Mouse (Mus musculus) liver, postnatal 0 days (tissue): ENCODE measurements around the gene Pde4d. TPM values are rescaled to one million over a fixed set of nuclear protein-coding genes. Genes with fewer than 3 reads are reported as not detected.

Source experiments
- ATAC-seq: fragments of 200-750 bp; cut with Nextera tagmentation; 2 replicates; pipeline ENCODE4 v1.8.0; 2017; ENCODE audit warnings: mild to moderate bottlenecking, moderate library complexity
- DNase-seq: peaks from one replicate; pipeline ENCODE4 v3.0.0-alpha.2; 2016
- H3K27ac ChIP-seq: fragments of 300-500 bp; sonication (generic); 2 replicates; pipeline ENCODE4 v1.5.1; 2014; ENCODE audit warnings: antibody characterized with exemption, moderate library complexity, mild to moderate bottlenecking, low read depth
- H3K27me3 ChIP-seq: fragments of 300-500 bp; sonication (generic); 2 replicates; pipeline ENCODE4 v1.6.1; 2014; ENCODE audit warnings: low read length, control low read depth, mixed read lengths; ENCODE audit not compliant: insufficient read depth
- H3K36me3 ChIP-seq: fragments of 300-500 bp; sonication (generic); replicated peaks from 2 replicates; pipeline ENCODE4 v1.6.1; 2014; ENCODE audit warnings: mild to moderate bottlenecking, control low read depth, low read length, moderate library complexity, mixed read lengths; ENCODE audit not compliant: insufficient read depth
- H3K4me1 ChIP-seq: fragments of 300-500 bp; sonication (generic); 2 replicates; pipeline ENCODE4 v1.6.1; 2014; ENCODE audit warnings: antibody characterized with exemption, mild to moderate bottlenecking, control low read depth; ENCODE audit not compliant: insufficient read depth
- H3K4me2 ChIP-seq: fragments of 300-500 bp; sonication (generic); 2 replicates; pipeline ENCODE4 v1.6.1; 2014; ENCODE audit warnings: low read depth, mild to moderate bottlenecking, low read length, moderate library complexity, mixed read lengths
- H3K4me3 ChIP-seq: fragments of 300-500 bp; sonication (generic); 2 replicates; pipeline ENCODE4 v1.5.1; 2014; ENCODE audit warnings: low read depth, low read length
- H3K9ac ChIP-seq: fragments of 300-500 bp; sonication (generic); replicated peaks from 2 replicates; pipeline ENCODE4 v1.6.1; 2014; ENCODE audit warnings: mild to moderate bottlenecking, moderate library complexity
- H3K9me3 ChIP-seq: fragments of 300-500 bp; sonication (generic); 2 replicates; pipeline ENCODE4 v1.6.1; 2016; ENCODE audit warnings: mild to moderate bottlenecking, control low read depth, low read length, mixed read lengths
- CTCF ChIP-seq: sonication (generic); IDR thresholded peaks from 2 replicates; pipeline ENCODE4 v1.5.1; 2016; ENCODE audit warnings: antibody characterized with exemption, low read depth
- EP300 ChIP-seq: IDR thresholded peaks from 2 replicates; pipeline ENCODE4 v1.6.1; 2016; ENCODE audit warnings: antibody characterized with exemption, low read depth, mild to moderate bottlenecking
- WGBS: fragments of 180-500 bp; shearing (Covaris S2); extraction: QIAGEN DNeasy Blood & Tissue Kit; methylation state at CpG from one replicate; pipeline ENCODE4 v1.1.7; 2014; ENCODE audit not compliant: insufficient replicate concordance; 5-methylcytosine and 5-hydroxymethylcytosine counted together
- polyA plus RNA-seq: library from polyadenylated mRNA; unstranded; fragments of >200 nt; fragmentation: Nextera tagmentation; extraction: Ambion mirVana; gene quantifications from 2 replicates; pipeline ENCODE4 v1.2.1, GENCODE M21; 2015

Pde4d gene
- polyA plus RNA-seq, 1 experiment from 2014 or later = 6.1 TPM

DNA sequence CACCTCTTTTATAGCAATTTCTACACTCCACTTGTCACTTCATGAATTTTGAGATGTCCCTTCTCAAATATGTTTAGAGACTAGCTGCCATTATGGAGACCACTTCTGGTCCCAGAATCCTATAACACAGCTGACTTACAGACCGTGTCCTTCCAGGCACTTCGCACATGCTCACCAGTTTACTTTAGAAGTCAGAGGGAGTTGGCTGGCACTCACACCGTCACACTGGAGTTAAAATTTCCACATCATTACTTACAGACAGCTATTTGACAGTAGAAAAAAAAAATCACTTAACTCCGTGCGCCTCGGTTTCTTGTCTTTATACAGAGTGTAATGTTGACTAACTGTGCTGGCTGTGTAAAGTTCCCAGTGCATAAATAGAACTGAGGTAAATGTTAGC is 1189.5 kb downstream of the Pde4d start:
- no peak for TF ChIP-seq CTCF
- TF ChIP-seq EP300 = no peak
- peaks cover 24% of the 10 kb centered on the region for H3K4me1 ChIP-seq
- H3K36me3 ChIP-seq = no peaks in the 10 kb centered on the region
- H3K9ac ChIP-seq = no peak overlapping the region
- no peaks in the 10 kb centered on the region for H3K9me3 ChIP-seq
- H3K27me3 ChIP-seq = no peaks in the 10 kb centered on the region
- H3K4me3 ChIP-seq = no peak overlapping the region
- H3K4me2 ChIP-seq = no peak overlapping the region
- ATAC-seq (no peak), DNase-seq (no peak)
- 63% methylated on average over 6 of the region's 6 CpGs for WGBS
- peak overlapping the region; percentile 48 for H3K27ac ChIP-seq

DNA sequence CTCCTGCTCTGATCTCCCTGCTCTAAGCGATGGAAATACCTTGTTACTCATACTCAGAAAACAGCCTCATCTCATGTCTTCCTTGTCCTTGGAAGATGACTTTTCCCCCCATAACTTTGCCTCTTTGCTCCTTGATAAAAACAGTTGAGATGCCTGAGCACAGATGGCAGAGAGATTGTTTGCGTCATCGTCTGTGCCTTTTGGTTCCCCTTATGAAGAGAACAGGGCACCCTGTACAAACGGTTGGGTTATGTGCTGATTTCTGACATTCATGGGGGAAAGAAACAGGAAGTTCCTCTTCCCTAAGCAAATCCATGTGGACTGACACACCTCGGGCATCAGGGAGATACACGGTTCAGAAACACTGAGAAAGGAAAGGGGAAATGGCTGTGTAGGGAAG is 1191.8 kb downstream of the Pde4d start:
- no peak overlapping the region for H3K4me3 ChIP-seq
- no peak overlapping the region for H3K27ac ChIP-seq
- H3K4me2 ChIP-seq = no peak overlapping the region
- 40% methylated on average over 6 of the region's 6 CpGs for WGBS
- ATAC-seq = no peak
- H3K27me3 ChIP-seq = no peaks in the 10 kb centered on the region
- H3K9ac ChIP-seq = no peak overlapping the region
- TF ChIP-seq EP300 (no peak; the same call in 1 of the 2 replicates), CTCF (no peak)
- peaks cover 31% of the 10 kb centered on the region for H3K4me1 ChIP-seq
- no peaks in the 10 kb centered on the region for H3K36me3 ChIP-seq
- no peaks in the 10 kb centered on the region for H3K9me3 ChIP-seq
- no peak for DNase-seq

DNA sequence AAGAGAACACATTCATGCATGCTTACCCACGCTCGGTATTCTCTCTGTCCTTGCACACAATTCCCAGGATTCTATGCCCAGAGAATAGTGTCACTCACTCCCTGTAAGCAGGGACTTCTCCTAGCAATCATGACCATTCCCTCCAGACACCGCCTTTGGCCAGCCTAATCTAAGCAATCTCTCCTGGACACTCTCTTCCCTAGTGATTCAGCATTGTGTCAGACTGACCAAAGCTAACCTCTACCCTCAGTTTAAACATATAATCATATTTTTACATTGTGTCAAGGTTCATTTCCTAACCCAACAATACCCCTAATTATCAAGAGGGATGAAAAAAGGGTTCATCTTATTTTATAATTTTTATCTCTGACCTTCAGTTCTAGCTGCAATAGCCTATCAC is 1193.7 kb downstream of the Pde4d start:
- no peaks in the 10 kb centered on the region for H3K36me3 ChIP-seq
- H3K27ac ChIP-seq = no peak overlapping the region
- peaks cover 37% of the 10 kb centered on the region for H3K4me1 ChIP-seq
- no peak overlapping the region for H3K4me2 ChIP-seq
- DNase-seq = no peak
- no peaks in the 10 kb centered on the region for H3K9me3 ChIP-seq
- TF ChIP-seq CTCF = no peak
- TF ChIP-seq EP300 = no peak
- 75% methylated on average over 3 of the region's 3 CpGs for WGBS
- no peak for ATAC-seq
- H3K27me3 ChIP-seq = no peaks in the 10 kb centered on the region
- H3K9ac ChIP-seq = no peak overlapping the region
- H3K4me3 ChIP-seq = no peak overlapping the region

DNA sequence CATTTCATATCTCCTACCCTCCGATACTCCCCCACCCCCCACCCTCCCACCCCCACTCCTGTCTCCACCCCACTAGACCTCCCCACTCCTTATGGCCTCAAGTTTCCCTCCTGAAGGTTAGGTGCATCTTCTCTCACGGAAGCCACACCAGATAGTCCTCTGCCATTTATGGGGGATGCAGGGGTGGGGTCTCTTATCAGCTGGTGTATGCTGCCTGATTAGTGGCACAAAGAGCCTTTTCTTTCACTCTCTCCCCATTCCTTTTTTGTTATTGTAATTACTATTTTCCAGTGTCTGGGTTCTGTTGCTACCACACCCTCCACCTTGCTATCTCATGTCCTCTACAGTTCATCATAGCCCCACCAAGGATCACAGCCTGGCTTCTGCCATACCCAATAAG is 1194.3 kb downstream of the Pde4d start:
- WGBS = 33% methylated on average over 2 of the region's 2 CpGs
- DNase-seq = no peak
- ATAC-seq = peak; percentile 35
- Histone ChIP-seq H3K9me3 (no peaks in the 10 kb centered on the region), H3K4me2 (peak overlapping the region; percentile 46), H3K36me3 (no peaks in the 10 kb centered on the region), H3K27ac (peak overlapping the region; percentile 5; the same call in 1 of the 2 replicates), H3K4me3 (no peak overlapping the region), H3K4me1 (peaks cover 38% of the 10 kb centered on the region), H3K9ac (no peak overlapping the region), H3K27me3 (no peaks in the 10 kb centered on the region)
- TF ChIP-seq EP300 = no peak
- TF ChIP-seq CTCF = no peak

DNA sequence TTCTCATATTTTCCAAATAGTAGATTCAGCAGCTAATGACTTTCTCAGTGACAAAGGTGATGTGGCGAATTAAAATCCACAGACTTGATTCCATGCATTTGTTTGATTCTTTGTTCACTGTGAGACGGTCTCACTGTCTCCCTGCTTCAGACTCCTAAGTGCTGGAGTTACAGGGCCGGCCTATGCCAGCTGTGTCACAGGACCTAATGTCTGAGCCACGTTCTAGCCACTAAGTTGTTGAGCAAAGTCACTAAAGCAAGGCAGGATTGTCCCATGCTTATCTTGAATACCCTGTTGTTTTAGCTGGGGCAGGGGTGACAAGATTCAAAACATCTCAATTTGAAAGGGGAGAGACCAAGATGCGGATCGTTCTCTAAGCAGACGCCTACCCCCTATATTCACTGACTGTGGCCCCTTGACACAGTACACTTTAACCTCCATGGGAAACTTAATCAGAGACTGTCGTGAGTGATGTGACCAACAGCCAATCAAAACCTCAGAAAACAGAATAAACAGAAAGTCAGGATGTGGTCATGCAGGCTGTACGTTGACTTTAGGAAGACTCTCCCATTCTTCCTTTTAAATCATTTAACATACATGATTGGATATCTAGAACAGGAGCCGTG is 1195.6 kb downstream of the Pde4d start:
- peak overlapping the region; percentile 86 for H3K27ac ChIP-seq
- 35% methylated on average over 10 of the region's 10 CpGs for WGBS
- peaks cover 38% of the 10 kb centered on the region for H3K4me1 ChIP-seq
- TF ChIP-seq EP300 (no peak), CTCF (no peak)
- H3K9ac ChIP-seq = peak overlapping the region; percentile 31; the same call in 1 of the 2 replicates
- H3K27me3 ChIP-seq = no peaks in the 10 kb centered on the region
- DNase-seq (peak; percentile 34), ATAC-seq (peak; percentile 88)
- no peak overlapping the region; the same call in 1 of the 2 replicates for H3K4me3 ChIP-seq
- H3K9me3 ChIP-seq = no peaks in the 10 kb centered on the region
- no peaks in the 10 kb centered on the region for H3K36me3 ChIP-seq
- H3K4me2 ChIP-seq = peak overlapping the region; percentile 55

DNA sequence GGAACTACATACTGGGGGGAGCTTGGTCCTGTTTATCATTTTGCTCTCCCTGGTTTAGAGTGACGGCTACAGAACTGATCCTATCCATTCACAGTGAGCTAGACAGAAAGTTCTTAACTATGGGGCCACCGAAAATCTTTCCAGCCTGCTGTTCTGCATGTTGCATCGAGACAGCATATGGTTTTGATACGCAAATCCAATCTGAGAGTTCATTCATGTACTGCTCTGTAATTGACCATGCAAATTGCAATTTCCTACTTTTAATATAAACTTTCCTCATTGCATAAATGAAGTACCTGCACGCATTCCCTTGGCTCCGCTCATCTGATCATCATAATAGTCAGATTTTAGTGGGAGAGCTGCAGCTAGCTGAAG is 1196.1 kb downstream of the Pde4d start:
- Histone ChIP-seq H3K36me3 (no peaks in the 10 kb centered on the region), H3K4me3 (no peak overlapping the region; the same call in 1 of the 2 replicates), H3K4me1 (peaks cover 38% of the 10 kb centered on the region), H3K4me2 (peak overlapping the region; percentile 55), H3K27ac (peak overlapping the region; percentile 63), H3K27me3 (no peaks in the 10 kb centered on the region), H3K9ac (0 out of 2 replicates have a peak overlapping the region, but pooled peaks have one; percentile 31), H3K9me3 (no peaks in the 10 kb centered on the region)
- TF ChIP-seq EP300 = no peak
- TF ChIP-seq CTCF = no peak
- WGBS = 67% methylated on average over 6 of the region's 6 CpGs
- no peak for ATAC-seq
- DNase-seq = no peak
